Mouse (Mus musculus): ENCODE results near the gene Dip2a. TPM values are rescaled to one million over a fixed set of nuclear protein-coding genes. Genes with fewer than 3 reads are reported as not detected.
A peak's percentile ranks its signal among the peaks of the same experiment; 100 is the strongest.

Dip2a gene
- polyA plus RNA-seq, 1 experiment, result 11.1 TPM

- H3K4me2 ChIP-seq (ENCODE audit: low read depth), result no peak overlapping the region
- H3K79me2 ChIP-seq (ENCODE audit: control insufficient read depth, insufficient read depth), result no peaks in the 10 kb centered on the region
- no peak for TF ChIP-seq TCF3 (IDR thresholded peaks at IDR 0.05; ENCODE audit: insufficient read length, low read depth)
- TF ChIP-seq POLR2AphosphoS2 (IDR thresholded peaks at IDR 0.05; ENCODE audit: insufficient read length, low read depth), result no peak
- TF ChIP-seq REST (IDR thresholded peaks at IDR 0.05; ENCODE audit: insufficient read depth, insufficient read length), result no peak
- no peak for TF ChIP-seq MYOD1 (IDR thresholded peaks at IDR 0.05; ENCODE audit: control insufficient read depth in 1 of 3, insufficient read length in 2 of 3, low read depth in 2 of 3)
- TF ChIP-seq MYOG (IDR thresholded peaks at IDR 0.05; ENCODE audit: control insufficient read depth in 1 of 3, insufficient read depth in 1 of 3, insufficient read length in 2 of 3, low read depth in 2 of 3), result no peak
- no peak overlapping the region for H3K4me3 ChIP-seq
- H3ac ChIP-seq (ENCODE audit: control insufficient read depth, insufficient read length), result no peak overlapping the region
- H3K27me3 ChIP-seq (ENCODE audit: control insufficient read depth, insufficient read depth, insufficient read length), result no peaks in the 10 kb centered on the region
- peaks cover 18% of the 10 kb centered on the region for H3K36me3 ChIP-seq (ENCODE audit: control insufficient read depth, insufficient read depth)
Measured at GRCm38 (mm10) chr10:76371736-76372135, 26.6 kb upstream of the Dip2a start.

- Histone ChIP-seq H3K4me2 (ENCODE audit: low read depth) (no peak overlapping the region), H3K79me2 (ENCODE audit: control insufficient read depth, insufficient read depth) (no peaks in the 10 kb centered on the region), H3K27me3 (ENCODE audit: control insufficient read depth, insufficient read depth, insufficient read length) (no peaks in the 10 kb centered on the region), H3K36me3 (ENCODE audit: control insufficient read depth, insufficient read depth) (peaks cover 15% of the 10 kb centered on the region), H3K4me3 (no peak overlapping the region), H3ac (ENCODE audit: control insufficient read depth, insufficient read length) (no peak overlapping the region)
- TF ChIP-seq TCF3 (IDR thresholded peaks at IDR 0.05; ENCODE audit: insufficient read length, low read depth) (no peak), CEBPB (IDR thresholded peaks at IDR 0.05; ENCODE audit: insufficient read depth, poor library complexity, severe bottlenecking) (no peak), MYOD1 (IDR thresholded peaks at IDR 0.05; ENCODE audit: control insufficient read depth in 1 of 3, insufficient read length in 2 of 3, low read depth in 2 of 3) (no peak), SRF (IDR thresholded peaks at IDR 0.05; ENCODE audit: control insufficient read depth, insufficient read length, low read depth) (no peak), MAX (IDR thresholded peaks at IDR 0.05; ENCODE audit: low read depth) (no peak), USF1 (IDR thresholded peaks at IDR 0.05; ENCODE audit: low read depth) (no peak), POLR2A (IDR thresholded peaks at IDR 0.05; ENCODE audit: insufficient read length, low read depth) (no peak), TCF12 (IDR thresholded peaks at IDR 0.05; ENCODE audit: insufficient read depth, poor library complexity, severe bottlenecking) (no peak), REST (IDR thresholded peaks at IDR 0.05; ENCODE audit: insufficient read depth, insufficient read length) (no peak), MYOG (IDR thresholded peaks at IDR 0.05; ENCODE audit: control insufficient read depth in 1 of 3, insufficient read depth in 1 of 3, insufficient read length in 2 of 3, low read depth in 2 of 3) (no peak), POLR2AphosphoS2 (IDR thresholded peaks at IDR 0.05; ENCODE audit: insufficient read length, low read depth) (no peak), E2F4 (IDR thresholded peaks at IDR 0.05; ENCODE audit: insufficient read depth) (no peak)
Measured at GRCm38 (mm10) chr10:76368766-76369165, 23.7 kb upstream of the Dip2a start.

- TF ChIP-seq USF1 (IDR thresholded peaks at IDR 0.05; ENCODE audit: low read depth) (no peak), MYOG (IDR thresholded peaks at IDR 0.05; ENCODE audit: control insufficient read depth in 1 of 3, insufficient read depth in 1 of 3, insufficient read length in 2 of 3, low read depth in 2 of 3) (no peak), MAX (IDR thresholded peaks at IDR 0.05; ENCODE audit: low read depth) (no peak), POLR2A (IDR thresholded peaks at IDR 0.05; ENCODE audit: insufficient read length, low read depth) (no peak), E2F4 (IDR thresholded peaks at IDR 0.05; ENCODE audit: insufficient read depth) (no peak), SRF (IDR thresholded peaks at IDR 0.05; ENCODE audit: control insufficient read depth, insufficient read length, low read depth) (no peak), TCF3 (IDR thresholded peaks at IDR 0.05; ENCODE audit: insufficient read length, low read depth) (no peak), MYOD1 (IDR thresholded peaks at IDR 0.05; ENCODE audit: control insufficient read depth in 1 of 3, insufficient read length in 2 of 3, low read depth in 2 of 3) (no peak), CEBPB (IDR thresholded peaks at IDR 0.05; ENCODE audit: insufficient read depth, poor library complexity, severe bottlenecking) (no peak), TCF12 (IDR thresholded peaks at IDR 0.05; ENCODE audit: insufficient read depth, poor library complexity, severe bottlenecking) (no peak), POLR2AphosphoS2 (IDR thresholded peaks at IDR 0.05; ENCODE audit: insufficient read length, low read depth) (no peak), REST (IDR thresholded peaks at IDR 0.05; ENCODE audit: insufficient read depth, insufficient read length) (no peak)
- peaks cover 13% of the 10 kb centered on the region for H3K36me3 ChIP-seq (ENCODE audit: control insufficient read depth, insufficient read depth)
- H3ac ChIP-seq (ENCODE audit: control insufficient read depth, insufficient read length), result no peak overlapping the region
- no peak overlapping the region for H3K4me2 ChIP-seq (ENCODE audit: low read depth)
- H3K4me3 ChIP-seq, result no peak overlapping the region
- H3K79me2 ChIP-seq (ENCODE audit: control insufficient read depth, insufficient read depth), result no peaks in the 10 kb centered on the region
- H3K27me3 ChIP-seq (ENCODE audit: control insufficient read depth, insufficient read depth, insufficient read length), result no peaks in the 10 kb centered on the region
Measured at GRCm38 (mm10) chr10:76363233-76363632, 18.1 kb upstream of the Dip2a start.

- H3K36me3 ChIP-seq (ENCODE audit: control insufficient read depth, insufficient read depth), result peaks cover 21% of the 10 kb centered on the region
- TF ChIP-seq REST (IDR thresholded peaks at IDR 0.05; ENCODE audit: insufficient read depth, insufficient read length), result no peak
- peak in 1 of 3 experiments; percentile 2 for TF ChIP-seq MYOD1 (IDR thresholded peaks at IDR 0.05; ENCODE audit: control insufficient read depth in 1 of 3, insufficient read length in 2 of 3, low read depth in 2 of 3)
- no peak for TF ChIP-seq POLR2AphosphoS2 (IDR thresholded peaks at IDR 0.05; ENCODE audit: insufficient read length, low read depth)
- TF ChIP-seq TCF3 (IDR thresholded peaks at IDR 0.05; ENCODE audit: insufficient read length, low read depth), result no peak
- no peak for TF ChIP-seq E2F4 (IDR thresholded peaks at IDR 0.05; ENCODE audit: insufficient read depth)
- 0 out of 2 replicates have a peak, but pooled peaks have one; percentile 18 for TF ChIP-seq CEBPB (IDR thresholded peaks at IDR 0.05; ENCODE audit: insufficient read depth, poor library complexity, severe bottlenecking)
Measured at GRCm38 (mm10) chr10:76358468-76358867, 13.4 kb upstream of the Dip2a start.

GRCm38 (mm10) chr10:76357286-76357875 is 12.3 kb upstream of the Dip2a start:
- Histone ChIP-seq H3K27me3 (ENCODE audit: control insufficient read depth, insufficient read depth, insufficient read length) (no peaks in the 10 kb centered on the region), H3ac (ENCODE audit: control insufficient read depth, insufficient read length) (no peak overlapping the region), H3K36me3 (ENCODE audit: control insufficient read depth, insufficient read depth) (peaks cover 29% of the 10 kb centered on the region), H3K79me2 (ENCODE audit: control insufficient read depth, insufficient read depth) (no peaks in the 10 kb centered on the region), H3K4me3 (no peak overlapping the region), H3K4me2 (ENCODE audit: low read depth) (peak overlapping the region; percentile 59)
- no peak for TF ChIP-seq TCF3 (IDR thresholded peaks at IDR 0.05; ENCODE audit: insufficient read length, low read depth)
- peak in 2 of 3 experiments; percentile 34 to 47 for TF ChIP-seq MYOD1 (IDR thresholded peaks at IDR 0.05; ENCODE audit: control insufficient read depth in 1 of 3, insufficient read length in 2 of 3, low read depth in 2 of 3)
- no peak for TF ChIP-seq REST (IDR thresholded peaks at IDR 0.05; ENCODE audit: insufficient read depth, insufficient read length)
- peak; percentile 48; the same call in 1 of the 2 replicates for TF ChIP-seq CEBPB (IDR thresholded peaks at IDR 0.05; ENCODE audit: insufficient read depth, poor library complexity, severe bottlenecking)
- peak in 1 of 3 experiments; percentile 22 for TF ChIP-seq MYOG (IDR thresholded peaks at IDR 0.05; ENCODE audit: control insufficient read depth in 1 of 3, insufficient read depth in 1 of 3, insufficient read length in 2 of 3, low read depth in 2 of 3)

More at GRCm38 (mm10) chr10:76358468-76358867, 13.4 kb upstream of the Dip2a start:
- H3K79me2 ChIP-seq (ENCODE audit: control insufficient read depth, insufficient read depth), result no peaks in the 10 kb centered on the region
- no peaks in the 10 kb centered on the region for H3K27me3 ChIP-seq (ENCODE audit: control insufficient read depth, insufficient read depth, insufficient read length)
- H3K4me3 ChIP-seq, result no peak overlapping the region
- H3K4me2 ChIP-seq (ENCODE audit: low read depth), result peak overlapping the region; percentile 59
- H3ac ChIP-seq (ENCODE audit: control insufficient read depth, insufficient read length), result no peak overlapping the region
